Mouse (Mus musculus) heart, adult 2 months (tissue): ENCODE measurements at regions not wholly inside any gene's neighbourhood (a gene's known extent, or its start where the extent isn't known, plus 50 kb on each side); places are given as distances from the start of the nearest gene placed in this dataset.

Experiments
- CTCF ChIP-seq: fragments of 200-600 bp; IDR thresholded peaks from 2 replicates; pipeline ENCODE4 v1.8.1; 2022; ENCODE audit warnings: antibody characterized with exemption, mild to moderate bottlenecking, moderate library complexity
- EP300 ChIP-seq: fragments of 200-500 bp; IDR thresholded peaks from 2 replicates; pipeline ENCODE4 v1.6.1; 2011; ENCODE audit warnings: low read depth, low read length, control low read depth; ENCODE audit not compliant: insufficient read depth
- POLR2A ChIP-seq: fragments of 200-500 bp; IDR thresholded peaks from 2 replicates; pipeline ENCODE4 v1.6.1; 2011; ENCODE audit warnings: mild to moderate bottlenecking, low read depth, low read length, control low read depth; ENCODE audit not compliant: insufficient read depth

DNA sequence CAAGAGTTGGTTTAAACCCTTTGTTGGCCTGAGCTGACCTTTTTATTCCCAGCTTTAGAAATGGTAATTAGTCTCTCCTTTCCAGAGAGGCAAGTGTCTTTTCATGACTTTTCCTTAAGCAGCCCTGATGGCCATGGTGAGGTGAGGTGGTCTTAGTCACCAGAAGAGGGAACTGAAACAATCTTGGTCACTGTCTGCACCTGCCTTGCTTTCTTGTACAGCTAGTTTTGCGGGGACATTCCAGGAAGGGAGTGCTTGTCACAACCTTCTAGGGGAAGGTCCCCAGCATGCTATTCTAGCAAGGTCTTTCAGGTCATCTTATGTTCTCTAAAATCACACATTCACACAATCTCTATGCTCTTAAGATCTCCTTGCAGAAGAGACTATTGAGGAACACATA, 122.6 kb upstream of the Pcdh17 start:
- TF ChIP-seq CTCF (no peak), POLR2A (no peak), EP300 (no peak)
